Mouse (Mus musculus): Measurements from ENCODE around the gene Stfa2.
"Not testable (repeated sequence)": the region's sequence is repeated elsewhere in the genome, so short reads cannot be mapped to it uniquely, and the experiment has no call there.

The Stfa2 gene

GRCm38 (mm10) chr16:36408357-36408756 is at the start of gene Stfa2:
TSS of gene Stfa2 (minus strand) at chr16:36408457.
- no peak for DNase-seq

GRCm38 (mm10) chr16:36455342-36455802 is 47.1 kb upstream of the Stfa2 start, which contains the start of gene Stfa3:
TSS of gene Stfa3 (minus strand) at chr16:36455392.
- no peak for DNase-seq

GRCm38 (mm10) chr16:36420979-36421378 is 12.7 kb upstream of the Stfa2 start:
- not testable (repeated sequence) for DNase-seq

GRCm38 (mm10) chr16:36389060-36389459 is 19.2 kb downstream of the Stfa2 start:
- no peak for DNase-seq

GRCm38 (mm10) chr16:36367648-36368047 is 40.6 kb downstream of the Stfa2 start, which contains the start of gene BC100530:
TSS of gene BC100530 (minus strand) at chr16:36367748.
- DNase-seq = not testable (repeated sequence)
